Mouse (Mus musculus): ENCODE data around the gene Pqlc3. TPM values are rescaled to one million over a fixed set of nuclear protein-coding genes. Genes with fewer than 3 reads are reported as not detected.

Pqlc3 gene
- total RNA-seq, 2 experiments from 2014 or later = 1.8 to 2.0 TPM

Other genes starting within 250 kb of the Pqlc3 start
- gene Greb1, start 199.5 kb downstream of the Pqlc3 start, total RNA-seq (2021) = 1 to 10 TPM in 1 of 2 experiments, under 1 TPM in 1; 0.41 to 1.2 TPM
- gene E2f6, start 189.4 kb downstream of the Pqlc3 start, total RNA-seq (2021) = 10 to 100 TPM; 22.0 to 22.8 TPM
- gene Rock2, start 105.5 kb downstream of the Pqlc3 start, total RNA-seq (2021) = 10 to 100 TPM; 67.8 to 71.2 TPM
- under 1 TPM; 0.77 to 0.95 TPM for gene 2410004P03Rik, start 11.3 kb upstream of the Pqlc3 start, total RNA-seq (2021)
- gene Kcnf1, start 176.5 kb upstream of the Pqlc3 start, total RNA-seq (2021) = 100 to 1,000 TPM in 1 of 2 experiments, 10 to 100 TPM in 1; 93.6 to 105 TPM

Data from left cerebral cortex, postnatal 10 days (tissue).